Mouse (Mus musculus) myocyte (in vitro differentiated cells): Measurements from ENCODE around the gene Elk3. TPM values are rescaled to one million over a fixed set of nuclear protein-coding genes. Genes with fewer than 3 reads are reported as not detected.

ENCODE experiments used
- H3K27me3 ChIP-seq: one replicate; pipeline ENCODE4 v1.6.1; 2011; ENCODE audit not compliant: control insufficient read depth, insufficient read depth, insufficient read length
- H3K36me3 ChIP-seq: one replicate; pipeline ENCODE4 v1.6.1; 2011; ENCODE audit not compliant: control insufficient read depth, insufficient read depth
- H3K4me2 ChIP-seq: one replicate; pipeline ENCODE4 v1.6.1; 2011; ENCODE audit warnings: low read depth, control low read depth
- H3K4me3 ChIP-seq: one replicate; pipeline ENCODE4 v1.5.1; 2011; ENCODE audit warnings: mild to moderate bottlenecking, control low read depth, moderate library complexity
- H3K79me2 ChIP-seq: one replicate; pipeline ENCODE4 v1.6.1; 2011; ENCODE audit not compliant: control insufficient read depth, insufficient read depth
- H3ac ChIP-seq: one replicate; pipeline ENCODE4 v1.6.1; 2011; ENCODE audit not compliant: control insufficient read depth, insufficient read length
- CEBPB ChIP-seq: IDR thresholded peaks from 2 replicates; pipeline ENCODE4 v1.6.1; 2011; ENCODE audit warnings: mild to moderate bottlenecking, moderate library complexity; ENCODE audit not compliant: poor library complexity, insufficient read depth, severe bottlenecking
- E2F4 ChIP-seq: IDR thresholded peaks from one replicate; pipeline ENCODE4 v1.6.1; 2011; ENCODE audit warnings: mild to moderate bottlenecking, control low read depth, moderate library complexity; ENCODE audit not compliant: insufficient read depth
- MAX ChIP-seq: IDR thresholded peaks from one replicate; pipeline ENCODE4 v1.6.1; 2011; ENCODE audit warnings: low read depth, mild to moderate bottlenecking, control low read depth
- MYOD1 ChIP-seq, 3 experiments: IDR thresholded peaks; one replicate each; pipeline ENCODE4 v1.6.1; 2011; ENCODE audit warnings: control low read depth in 2 of 3, low read depth in 2 of 3, mild to moderate bottlenecking in 2 of 3, moderate library complexity in 1 of 3; ENCODE audit not compliant: insufficient read length in 2 of 3, control insufficient read depth in 1 of 3
- MYOG ChIP-seq, 3 experiments: IDR thresholded peaks; one replicate each; pipeline ENCODE4 v1.6.1; 2011; ENCODE audit warnings: control low read depth in 2 of 3, low read depth in 2 of 3, mild to moderate bottlenecking in 2 of 3; ENCODE audit not compliant: insufficient read length in 2 of 3, control insufficient read depth in 1 of 3, insufficient read depth in 1 of 3
- POLR2A ChIP-seq: IDR thresholded peaks from one replicate; pipeline ENCODE4 v1.6.1; 2011; ENCODE audit warnings: low read depth, mild to moderate bottlenecking, control low read depth, moderate library complexity; ENCODE audit not compliant: insufficient read length
- POLR2AphosphoS2 ChIP-seq: IDR thresholded peaks from one replicate; pipeline ENCODE4 v1.6.1; 2011; ENCODE audit warnings: low read depth, control low read depth; ENCODE audit not compliant: insufficient read length
- REST ChIP-seq: IDR thresholded peaks from one replicate; pipeline ENCODE4 v1.6.1; 2011; ENCODE audit warnings: mild to moderate bottlenecking, control low read depth, moderate library complexity; ENCODE audit not compliant: insufficient read depth, insufficient read length
- SRF ChIP-seq: IDR thresholded peaks from one replicate; pipeline ENCODE4 v1.6.1; 2011; ENCODE audit warnings: low read depth; ENCODE audit not compliant: control insufficient read depth, insufficient read length
- TCF12 ChIP-seq: IDR thresholded peaks from one replicate; pipeline ENCODE4 v1.6.1; 2011; ENCODE audit warnings: mild to moderate bottlenecking, control low read depth; ENCODE audit not compliant: poor library complexity, insufficient read depth, severe bottlenecking
- TCF3 ChIP-seq: IDR thresholded peaks from one replicate; pipeline ENCODE4 v1.6.1; 2011; ENCODE audit warnings: low read depth, control low read depth; ENCODE audit not compliant: insufficient read length
- USF1 ChIP-seq: IDR thresholded peaks from one replicate; pipeline ENCODE4 v1.6.1; 2011; ENCODE audit warnings: low read depth, mild to moderate bottlenecking, control low read depth, moderate library complexity
- polyA plus RNA-seq: library from polyadenylated mRNA; unstranded; fragments of >200 nt; fragmentation: generic; extraction: Trizol; gene quantifications from one replicate; pipeline ENCODE4 v1.2.1, GENCODE M21; 2012; ENCODE audit warnings: missing spikeins

Elk3 gene
- polyA plus RNA-seq, 1 experiment: 28.4 TPM

- Histone ChIP-seq H3K4me2 (no peak overlapping the region), H3ac (no peak overlapping the region), H3K36me3 (no peaks in the 10 kb centered on the region), H3K4me3 (no peak overlapping the region), H3K27me3 (no peaks in the 10 kb centered on the region), H3K79me2 (peaks cover 67% of the 10 kb centered on the region)
- TF ChIP-seq TCF3 (no peak), CEBPB (no peak), E2F4 (no peak), USF1 (no peak), POLR2AphosphoS2 (no peak), TCF12 (no peak), POLR2A (no peak), MAX (no peak), SRF (no peak), MYOD1 (IDR thresholded peaks at IDR 0.05; ENCODE audit: control insufficient read depth in 1 of 3, insufficient read length in 2 of 3, low read depth in 2 of 3) (no peak)
Measured at GRCm38 (mm10) chr10:93293621-93294020, 17.3 kb downstream of the Elk3 start.

GRCm38 (mm10) chr10:93291843-93292242 lies 19.1 kb downstream of the Elk3 start:
- no peaks in the 10 kb centered on the region for H3K36me3 ChIP-seq
- H3K4me3 ChIP-seq: no peak overlapping the region
- TF ChIP-seq MYOD1 (IDR thresholded peaks at IDR 0.05; ENCODE audit: control insufficient read depth in 1 of 3, insufficient read length in 2 of 3, low read depth in 2 of 3): no peak
- TF ChIP-seq POLR2A: no peak
- no peak for TF ChIP-seq SRF
- TF ChIP-seq MAX: no peak
- no peak for TF ChIP-seq TCF3
- no peak for TF ChIP-seq POLR2AphosphoS2
- TF ChIP-seq TCF12: no peak
- TF ChIP-seq MYOG (IDR thresholded peaks at IDR 0.05; ENCODE audit: control insufficient read depth in 1 of 3, insufficient read depth in 1 of 3, insufficient read length in 2 of 3, low read depth in 2 of 3): no peak
- TF ChIP-seq CEBPB: no peak
- TF ChIP-seq E2F4: no peak
- no peak for TF ChIP-seq USF1
- no peak for TF ChIP-seq REST
- H3K4me2 ChIP-seq: peak overlapping the region; percentile 54
- peaks cover 52% of the 10 kb centered on the region for H3K79me2 ChIP-seq
- no peak overlapping the region for H3ac ChIP-seq
- H3K27me3 ChIP-seq: no peaks in the 10 kb centered on the region

- no peaks in the 10 kb centered on the region for H3K36me3 ChIP-seq
- H3K4me3 ChIP-seq: no peak overlapping the region
- peak; percentile 13 for TF ChIP-seq SRF
- TF ChIP-seq POLR2AphosphoS2: peak; percentile 35
- no peak for TF ChIP-seq USF1
- no peaks in the 10 kb centered on the region for H3K27me3 ChIP-seq
- no peak overlapping the region for H3ac ChIP-seq
- H3K4me2 ChIP-seq: peak overlapping the region; percentile 54
- peaks cover 52% of the 10 kb centered on the region for H3K79me2 ChIP-seq
Measured at GRCm38 (mm10) chr10:93291352-93291751, 19.6 kb downstream of the Elk3 start.

- Histone ChIP-seq H3K4me3 (no peak overlapping the region), H3K27me3 (no peaks in the 10 kb centered on the region), H3ac (no peak overlapping the region), H3K36me3 (no peaks in the 10 kb centered on the region), H3K4me2 (no peak overlapping the region), H3K79me2 (peaks cover 48% of the 10 kb centered on the region)
- TF ChIP-seq TCF3 (no peak), POLR2A (no peak), E2F4 (no peak), MYOG (IDR thresholded peaks at IDR 0.05; ENCODE audit: control insufficient read depth in 1 of 3, insufficient read depth in 1 of 3, insufficient read length in 2 of 3, low read depth in 2 of 3) (no peak), POLR2AphosphoS2 (no peak), REST (no peak), MAX (no peak), TCF12 (no peak), MYOD1 (IDR thresholded peaks at IDR 0.05; ENCODE audit: control insufficient read depth in 1 of 3, insufficient read length in 2 of 3, low read depth in 2 of 3) (no peak)
Measured at GRCm38 (mm10) chr10:93289404-93289803, 21.5 kb downstream of the Elk3 start.

- Histone ChIP-seq H3ac (no peak overlapping the region), H3K27me3 (no peaks in the 10 kb centered on the region), H3K36me3 (no peaks in the 10 kb centered on the region), H3K4me2 (peak overlapping the region; percentile 74), H3K79me2 (peaks cover 48% of the 10 kb centered on the region), H3K4me3 (no peak overlapping the region)
- TF ChIP-seq MAX (no peak), USF1 (peak; percentile 55)
Measured at GRCm38 (mm10) chr10:93288336-93288735, 22.6 kb downstream of the Elk3 start.
